Mouse (Mus musculus): ENCODE data around the gene Qrich1. TPM values are rescaled to one million over a fixed set of nuclear protein-coding genes. Genes with fewer than 3 reads are reported as not detected.

Gene Qrich1
- total and polyA plus RNA-seq, 3 experiments: 55.6 to 64.2 (median 57.8) TPM

- Histone ChIP-seq H3K36me3 (ENCODE audit: control insufficient read depth, insufficient read depth, low read length) (no peaks in the 10 kb centered on the region), H3K79me2 (replicated peaks; ENCODE audit: control insufficient read depth, insufficient read depth, low read length) (no peaks in the 10 kb centered on the region), H3K4me1 (ENCODE audit: control insufficient read depth, insufficient read depth, low read length) (peaks cover 7% of the 10 kb centered on the region), H3K27ac (peak overlapping the region; percentile 95), H3K27me3 (ENCODE audit: control insufficient read depth, insufficient read depth, low read length) (no peaks in the 10 kb centered on the region), H3K9ac (ENCODE audit: low read depth, low read length) (peak overlapping the region; percentile 76), H3K4me3 (peak overlapping the region; percentile 88)
- TF ChIP-seq CTCF (IDR thresholded peaks at IDR 0.05) (no peak), POLR2A (IDR thresholded peaks at IDR 0.05; ENCODE audit: insufficient read depth, low read depth, low read length) (no peak), EP300 (IDR thresholded peaks at IDR 0.05; ENCODE audit: insufficient read depth, low read depth, low read length) (no peak)
- WGBS: 12% methylated on average over 35 of the region's 35 CpGs
- intact Hi-C loops (cut with DNase I): loop anchor here (2.0 kb wide), 1 partner anchor 49 kb away; the partner anchor contains the start of gene Qrich1
- no peak for DNase-seq
Observed at GRCm38 (mm10) chr9:108565881-108566814, 49.5 kb downstream of the Qrich1 start.

GRCm38 (mm10) chr9:108566815-108567776 is 50.5 kb downstream of the Qrich1 start, which contains the start of gene Ndufaf3:
Gene Ndufaf3, minus strand, starts transcription at chr9:108567434.
- Histone ChIP-seq H3K36me3 (ENCODE audit: control insufficient read depth, insufficient read depth, low read length) (no peaks in the 10 kb centered on the region), H3K4me1 (ENCODE audit: control insufficient read depth, insufficient read depth, low read length) (peaks cover 7% of the 10 kb centered on the region), H3K27me3 (ENCODE audit: control insufficient read depth, insufficient read depth, low read length) (no peaks in the 10 kb centered on the region), H3K4me3 (peak within 1 kb of the TSS; percentile 88), H3K79me2 (replicated peaks; ENCODE audit: control insufficient read depth, insufficient read depth, low read length) (no peaks in the 10 kb centered on the region), H3K27ac (peak within 1 kb of the TSS; percentile 95), H3K9ac (ENCODE audit: low read depth, low read length) (peak within 1 kb of the TSS; percentile 76)
- TF ChIP-seq CTCF (IDR thresholded peaks at IDR 0.05) (no peak; the same call in none of the 2 replicates), EP300 (IDR thresholded peaks at IDR 0.05; ENCODE audit: insufficient read depth, low read depth, low read length) (peak; percentile 81), POLR2A (IDR thresholded peaks at IDR 0.05; ENCODE audit: insufficient read depth, low read depth, low read length) (peak; percentile 99)
- peak; percentile 97 for DNase-seq
- WGBS: under 1% methylated on average over 73 of the region's 73 CpGs
- intact Hi-C loops (cut with DNase I): loop anchor here (2.0 kb wide), 1 partner anchor 50 kb away; the partner anchor contains the start of gene Qrich1

- Histone ChIP-seq H3K9ac (ENCODE audit: low read depth, low read length) (peak overlapping the region; percentile 69), H3K4me3 (peak overlapping the region; percentile 88), H3K27ac (peak overlapping the region; percentile 95), H3K79me2 (replicated peaks; ENCODE audit: control insufficient read depth, insufficient read depth, low read length) (no peaks in the 10 kb centered on the region), H3K27me3 (ENCODE audit: control insufficient read depth, insufficient read depth, low read length) (no peaks in the 10 kb centered on the region), H3K36me3 (ENCODE audit: control insufficient read depth, insufficient read depth, low read length) (no peaks in the 10 kb centered on the region), H3K4me1 (ENCODE audit: control insufficient read depth, insufficient read depth, low read length) (peaks cover 7% of the 10 kb centered on the region)
- DNase-seq: peak; percentile 57 to 59
- TF ChIP-seq EP300 (IDR thresholded peaks at IDR 0.05; ENCODE audit: insufficient read depth, low read depth, low read length) (no peak), POLR2A (IDR thresholded peaks at IDR 0.05; ENCODE audit: insufficient read depth, low read depth, low read length) (no peak), CTCF (IDR thresholded peaks at IDR 0.05) (no peak)
- 3% methylated on average over 18 of the region's 18 CpGs for WGBS
- intact Hi-C loops (cut with DNase I): loop anchor here (2.0 kb wide), 1 partner anchor 51 kb away; the partner anchor contains the start of gene Qrich1
Observed at GRCm38 (mm10) chr9:108567931-108568419, 51.4 kb downstream of the Qrich1 start.

DNA sequence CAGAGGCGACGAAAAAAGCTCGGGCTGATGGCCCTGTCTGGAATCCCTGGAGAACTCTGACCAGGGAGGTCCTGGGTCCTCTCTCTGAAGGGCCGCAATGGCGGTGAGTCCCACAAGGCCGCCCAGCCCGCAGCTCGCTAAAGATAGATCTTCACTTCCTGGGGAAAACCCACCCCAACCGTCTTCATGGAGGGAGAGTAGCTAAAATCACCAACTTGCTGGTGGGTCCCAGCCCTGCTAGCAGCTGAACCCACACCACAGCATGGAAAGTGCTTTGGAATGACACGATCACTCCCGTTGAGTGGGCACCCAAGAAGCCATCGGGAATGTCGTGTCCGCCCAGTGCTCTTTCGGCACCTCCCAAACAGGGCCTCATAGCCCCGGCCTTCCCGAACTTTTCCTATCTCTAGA is 51.9 kb downstream of the Qrich1 start:
- H3K4me1 ChIP-seq (ENCODE audit: control insufficient read depth, insufficient read depth, low read length): peaks cover 7% of the 10 kb centered on the region

More for the DNA sequence above, 51.9 kb downstream of the Qrich1 start:
- TF ChIP-seq CTCF (IDR thresholded peaks at IDR 0.05) (no peak), POLR2A (IDR thresholded peaks at IDR 0.05; ENCODE audit: insufficient read depth, low read depth, low read length) (no peak), EP300 (IDR thresholded peaks at IDR 0.05; ENCODE audit: insufficient read depth, low read depth, low read length) (no peak)
- Histone ChIP-seq H3K79me2 (replicated peaks; ENCODE audit: control insufficient read depth, insufficient read depth, low read length) (no peaks in the 10 kb centered on the region), H3K4me3 (peak overlapping the region; percentile 88), H3K27ac (peak overlapping the region; percentile 95), H3K36me3 (ENCODE audit: control insufficient read depth, insufficient read depth, low read length) (no peaks in the 10 kb centered on the region), H3K27me3 (ENCODE audit: control insufficient read depth, insufficient read depth, low read length) (no peaks in the 10 kb centered on the region), H3K9ac (ENCODE audit: low read depth, low read length) (no peak overlapping the region)
- DNase-seq: no peak
- 55% methylated on average over 17 of the region's 17 CpGs for WGBS
- intact Hi-C loops (cut with DNase I): no loop called here
